Mouse (Mus musculus) ovary, adult 18-20 months (tissue): ENCODE results near the gene Uqcc3.
"Not testable (repeated sequence)": the region's sequence is repeated elsewhere in the genome, so short reads cannot be mapped to it uniquely, and the experiment has no call there.

Experiments
- DNase-seq: peaks from one replicate; pipeline ENCODE4 v3.0.0; 2022; ENCODE audit warnings: low spot score, mixed read lengths

Gene Uqcc3

GRCm38 (mm10) chr19:8880311-8881033 is at the start of gene Uqcc3:
Uqcc3 (minus strand) TSS chr19:8880923.
- DNase-seq: peak; percentile 87

GRCm38 (mm10) chr19:8930117-8930516 is 49.4 kb upstream of the Uqcc3 start:
- DNase-seq: no peak

- DNase-seq: peak; percentile 80
These were observed 48.7 kb upstream of the Uqcc3 start, which contains the start of the genes Rom1 and Eml3 for GRCm38 (mm10) chr19:8929224-8930088. Rom1 (minus strand) TSS chr19:8929356. Eml3 (plus strand) TSS chr19:8929552.

- DNase-seq: no peak
These were observed 48.0 kb upstream of the Uqcc3 start for GRCm38 (mm10) chr19:8928689-8929223.

- DNase-seq: no peak
These were observed 47.3 kb upstream of the Uqcc3 start for GRCm38 (mm10) chr19:8927891-8928525.

GRCm38 (mm10) chr19:8926766-8927165 is 46.0 kb upstream of the Uqcc3 start:
- no peak for DNase-seq

- no peak for DNase-seq
These were observed 41.0 kb upstream of the Uqcc3 start for GRCm38 (mm10) chr19:8921741-8922140.

- no peak for DNase-seq
These were observed 40.1 kb upstream of the Uqcc3 start for GRCm38 (mm10) chr19:8920836-8921291.

GRCm38 (mm10) chr19:8920073-8920736 is 39.5 kb upstream of the Uqcc3 start, which contains the start of gene B3gat3:
B3gat3 (plus strand) TSS chr19:8920374.
- DNase-seq: peak; percentile 92

- DNase-seq: no peak
These were observed 39.0 kb upstream of the Uqcc3 start for GRCm38 (mm10) chr19:8919684-8920072.

GRCm38 (mm10) chr19:8919000-8919399 is 38.3 kb upstream of the Uqcc3 start:
- no peak for DNase-seq

GRCm38 (mm10) chr19:8914212-8914611 is 33.5 kb upstream of the Uqcc3 start:
- DNase-seq: no peak

GRCm38 (mm10) chr19:8911810-8912209 is 31.1 kb upstream of the Uqcc3 start:
- DNase-seq: no peak

- no peak for DNase-seq
These were observed 27.8 kb upstream of the Uqcc3 start for GRCm38 (mm10) chr19:8908531-8908930.

GRCm38 (mm10) chr19:8903412-8903811 is 22.7 kb upstream of the Uqcc3 start:
- no peak for DNase-seq

- no peak for DNase-seq
These were observed 18.4 kb upstream of the Uqcc3 start for GRCm38 (mm10) chr19:8899079-8899478.

- no peak for DNase-seq
These were observed 17.9 kb upstream of the Uqcc3 start for GRCm38 (mm10) chr19:8898576-8898975.

- DNase-seq: peak; percentile 94
These were observed 17.3 kb upstream of the Uqcc3 start, which contains the start of gene Ganab for GRCm38 (mm10) chr19:8897865-8898495. Ganab (plus strand) TSS chr19:8898071.

- DNase-seq: peak; percentile 32
These were observed 16.6 kb upstream of the Uqcc3 start for GRCm38 (mm10) chr19:8897211-8897864.

- DNase-seq: not testable (repeated sequence)
These were observed 15.5 kb upstream of the Uqcc3 start for GRCm38 (mm10) chr19:8896231-8896630.
